Mouse (Mus musculus): ENCODE measurements around the gene Aunip. TPM values are rescaled to one million over a fixed set of nuclear protein-coding genes. Genes with fewer than 3 reads are reported as not detected.

Gene Aunip
- polyA plus RNA-seq, 1 experiment from 2014 or later = 13.7 TPM

Small RNA genes within 50 kb of the gene (microRNA-seq; reads per million reads assigned to microRNA genes)
- gene Gm23634 (8.4 reads per million, percentile 24 among the genes with 10 or more reads in this experiment), gene Mir6403 (not detected)

Other genes with a start within 250 kb of the Aunip start
- gene Pdik1l, start 223.1 kb upstream of the Aunip start, polyA plus RNA-seq (2015; fragmentation: Nextera tagmentation; extraction: Ambion mirVana) = 10.4 and 11.9 TPM in 2 replicates
- gene Trim63, start 195.9 kb upstream of the Aunip start, polyA plus RNA-seq (2015; fragmentation: Nextera tagmentation; extraction: Ambion mirVana) = 0.25 and 0.28 TPM in 2 replicates
- 0.02 and 0.12 TPM in 2 replicates for gene Slc30a2, start 167.8 kb upstream of the Aunip start, polyA plus RNA-seq (2015; fragmentation: Nextera tagmentation; extraction: Ambion mirVana)
- 0.21 and 0.25 TPM in 2 replicates for gene Extl1, start 127.1 kb upstream of the Aunip start, polyA plus RNA-seq (2015; fragmentation: Nextera tagmentation; extraction: Ambion mirVana)
- gene Pafah2, start 114.7 kb upstream of the Aunip start, polyA plus RNA-seq (2015; fragmentation: Nextera tagmentation; extraction: Ambion mirVana) = 6.6 and 8.2 TPM in 2 replicates
- gene Stmn1, start 42.7 kb upstream of the Aunip start, polyA plus RNA-seq (2015; fragmentation: Nextera tagmentation; extraction: Ambion mirVana) = 360 and 407 TPM in 2 replicates
- 8.4 and 8.8 TPM in 2 replicates for gene Paqr7, start 14.3 kb upstream of the Aunip start, polyA plus RNA-seq (2015; fragmentation: Nextera tagmentation; extraction: Ambion mirVana)
- 36.2 and 36.4 TPM in 2 replicates for gene Mtfr1l, start 24.4 kb downstream of the Aunip start, polyA plus RNA-seq (2015; fragmentation: Nextera tagmentation; extraction: Ambion mirVana)
- gene Selenon, start 41.2 kb downstream of the Aunip start, polyA plus RNA-seq (2015; fragmentation: Nextera tagmentation; extraction: Ambion mirVana) = 1.3 TPM in 2 replicates
- gene Man1c1, start 193.3 kb downstream of the Aunip start, polyA plus RNA-seq (2015; fragmentation: Nextera tagmentation; extraction: Ambion mirVana) = 0.97 and 1.2 TPM in 2 replicates